Mouse (Mus musculus) Patski (cell line): ENCODE results near the gene Nol6. TPM values are rescaled to one million over a fixed set of nuclear protein-coding genes. Genes with fewer than 3 reads are reported as not detected.
A peak's percentile ranks its signal among the peaks of the same experiment; 100 is the strongest.

Experiments used
- ATAC-seq: fragments of 100-300 bp; one replicate; pipeline ENCODE4 v1.8.0; 2021
- CTCF ChIA-PET: fragments of 350-600 bp; sonication (Branson Sonifier 250); formaldehyde crosslinking; loops from one replicate; lab custom pipeline; 2022; ENCODE audit warnings: inconsistent platforms; lab: Charles Lee
- POLR2A ChIA-PET: fragments of 350-600 bp; sonication (Branson Sonifier 250); formaldehyde crosslinking; loops from one replicate; lab custom pipeline; 2022; ENCODE audit warnings: antibody characterized with exemption, inconsistent platforms; lab: Charles Lee
- DNase-seq: peaks from one replicate; pipeline ENCODE4 v3.0.0-alpha.2; 2011; ENCODE audit warnings: low read depth, low spot score
- H3K27me3 ChIP-seq: fragments of 371-371 bp; one replicate; pipeline ENCODE4 v1.5.1; 2021
- CTCF ChIP-seq: fragments of 100-300 bp; IDR thresholded peaks from one replicate; pipeline ENCODE4 v1.5.1; 2021
- in situ Hi-C: fragments of 300-500 bp; cut with MboI; formaldehyde crosslinking; loops from 3 replicates; pipeline ENCODE4 v1.11.1; 2018; ENCODE audit warnings: low pct_unique_long_range_greater_than_20kb, mixed read lengths
- polyA plus RNA-seq: library from polyadenylated mRNA; unstranded; gene quantifications from one replicate; pipeline ENCODE4 v1.2.3, GENCODE M21; 2021

Gene Nol6
- 18.8 TPM for polyA plus RNA-seq

GRCm38 (mm10) chr4:41124180-41124951, at the start of gene Nol6:
TSS of gene Nol6 (minus strand) at chr4:41124455.
- H3K27me3 ChIP-seq, result no peaks in the 10 kb centered on the region
- ChIA-PET CTCF (interaction anchor here (1.1 to 1.8 kb wide), 3 partner anchors 21 to 99 kb away, joined by 3 to 5 read pairs (median 3); no protein-coding TSS in a partner anchor), POLR2A (interaction anchor here (1.3 kb wide), 1 partner anchor 41 kb away, joined by 3 read pairs; no protein-coding TSS in a partner anchor)
- peak; percentile 96 for DNase-seq
- no peak for TF ChIP-seq CTCF
- peak; percentile 97 for ATAC-seq
- in situ Hi-C loops, result loop anchor here (5.0 kb wide), 2 partner anchors 72 to 352 kb away; no protein-coding TSS in a partner anchor

DNA sequence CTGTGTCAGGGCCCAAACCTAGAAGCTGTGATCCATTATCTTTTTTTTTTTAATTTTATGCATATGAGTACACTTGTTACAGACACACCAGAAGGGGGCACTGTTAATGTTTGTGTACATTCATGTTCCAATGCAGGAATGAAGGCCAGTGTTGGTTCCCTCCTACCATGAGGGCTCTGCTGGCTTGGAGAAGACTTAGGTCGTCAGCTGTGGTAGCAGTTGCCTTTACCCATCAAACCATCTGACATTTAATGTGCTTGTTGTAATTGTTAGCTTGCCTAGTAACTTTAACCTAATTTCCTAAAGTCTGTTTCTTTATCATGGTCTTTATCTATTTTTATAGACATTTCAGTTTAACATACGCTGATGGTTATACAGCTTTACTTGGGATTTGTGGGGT, 46.7 kb upstream of the Nol6 start:
- no peak for TF ChIP-seq CTCF
- ChIA-PET CTCF (no interaction called here), POLR2A (interaction anchor here (1.1 kb wide), 1 partner anchor 49 kb away, joined by 3 read pairs; no protein-coding TSS in a partner anchor)
- no peaks in the 10 kb centered on the region for H3K27me3 ChIP-seq
- DNase-seq, result no peak
- in situ Hi-C loops, result no loop called here
- no peak for ATAC-seq

- ATAC-seq (no peak), DNase-seq (peak; percentile 7)
- H3K27me3 ChIP-seq, result no peaks in the 10 kb centered on the region
- CTCF ChIA-PET, result interaction anchor here (0.7 to 2.7 kb wide), 11 partner anchors 9 to 249 kb away, joined by 3 to 32 read pairs (median 3); no protein-coding TSS in a partner anchor
- in situ Hi-C loops, result loop anchor here (5.0 kb wide), 1 partner anchor 34 kb away; no protein-coding TSS in a partner anchor
- POLR2A ChIA-PET, result interaction anchor here (1.2 kb wide), 1 partner anchor 42 kb away, joined by 3 read pairs; the partner anchor contains the start of gene Nol6
- peak; percentile 64 for TF ChIP-seq CTCF
Measured at GRCm38 (mm10) chr4:41165693-41166475, 41.6 kb upstream of the Nol6 start.

- no peak for TF ChIP-seq CTCF
- ATAC-seq, result no peak
- in situ Hi-C loops, result loop anchor here (5.0 kb wide), 1 partner anchor 33 kb away; no protein-coding TSS in a partner anchor
- POLR2A ChIA-PET, result interaction anchor here (1.2 kb wide), 1 partner anchor 41 kb away, joined by 3 read pairs; the partner anchor contains the start of gene Nol6
- H3K27me3 ChIP-seq, result no peaks in the 10 kb centered on the region
- DNase-seq, result no peak
- CTCF ChIA-PET, result interaction anchor here (0.9 to 2.7 kb wide), 8 partner anchors 8 to 250 kb away, joined by 3 to 32 read pairs (median 4); no protein-coding TSS in a partner anchor
Measured at GRCm38 (mm10) chr4:41164974-41165373, 40.7 kb upstream of the Nol6 start.

- ChIA-PET CTCF (interaction anchor here (0.8 to 1.0 kb wide), 2 partner anchors 43 to 65 kb away, joined by 3 read pairs; no protein-coding TSS in a partner anchor), POLR2A (no interaction called here)
- no peak for ATAC-seq
- no peak for TF ChIP-seq CTCF
- in situ Hi-C loops, result no loop called here
- no peaks in the 10 kb centered on the region for H3K27me3 ChIP-seq
- no peak for DNase-seq
Measured at GRCm38 (mm10) chr4:41161232-41161631, 37.0 kb upstream of the Nol6 start.

DNA sequence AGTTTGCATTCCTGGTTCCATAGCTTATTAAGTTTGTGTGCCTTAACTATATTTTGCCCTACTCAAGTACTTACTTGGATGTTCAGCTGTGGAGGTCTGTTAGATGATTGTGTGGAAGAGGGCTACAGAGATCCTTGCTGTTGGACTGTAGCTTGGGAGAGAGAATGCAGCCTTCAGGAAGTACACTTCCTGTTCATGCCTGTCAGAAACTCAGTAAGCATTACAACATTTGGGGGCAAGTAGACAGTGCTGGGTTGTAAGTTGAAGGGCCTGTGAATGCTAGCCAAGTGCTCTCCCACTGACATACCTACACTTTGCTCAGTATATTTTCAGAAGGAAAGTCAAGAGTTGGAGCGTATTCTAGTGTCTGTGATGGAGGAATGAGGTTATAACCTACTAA, 34.0 kb upstream of the Nol6 start:
- no peak for TF ChIP-seq CTCF
- ChIA-PET CTCF (interaction anchor here (1.9 kb wide), 1 partner anchor 29 kb away, joined by 9 read pairs; no protein-coding TSS in a partner anchor), POLR2A (no interaction called here)
- DNase-seq, result no peak
- no peak for ATAC-seq
- in situ Hi-C loops, result no loop called here
- no peaks in the 10 kb centered on the region for H3K27me3 ChIP-seq

DNA sequence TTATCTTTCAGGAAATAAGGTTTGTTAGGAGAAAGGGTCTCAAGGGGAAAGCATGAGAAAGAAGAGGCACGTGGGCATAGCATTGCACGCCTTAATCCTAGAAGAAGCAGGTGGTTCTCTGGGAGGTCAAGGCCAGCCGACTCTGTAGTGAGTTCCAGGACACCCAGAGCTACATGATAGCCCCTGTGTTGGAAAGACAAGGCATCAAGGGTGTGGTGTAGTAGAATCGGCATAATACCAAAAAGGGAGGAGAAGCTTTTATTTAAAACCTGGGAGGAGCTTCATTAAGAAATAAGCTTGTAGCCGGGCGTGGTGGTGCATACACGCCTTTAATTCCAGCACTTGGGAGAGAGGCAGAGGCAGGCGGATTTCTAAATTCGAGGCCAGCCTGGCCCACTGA, 32.7 kb upstream of the Nol6 start:
- DNase-seq (no peak), ATAC-seq (no peak)
- TF ChIP-seq CTCF, result no peak
- H3K27me3 ChIP-seq, result no peaks in the 10 kb centered on the region
- ChIA-PET POLR2A (no interaction called here), CTCF (interaction anchor here (0.9 to 1.9 kb wide), 2 partner anchors 9 to 27 kb away, joined by 3 to 9 read pairs; no protein-coding TSS in a partner anchor)
- in situ Hi-C loops, result no loop called here

GRCm38 (mm10) chr4:41153146-41153545, 28.9 kb upstream of the Nol6 start:
- in situ Hi-C loops, result no loop called here
- ChIA-PET POLR2A (interaction anchor here (0.6 kb wide), 1 partner anchor 30 kb away, joined by 3 read pairs; no protein-coding TSS in a partner anchor), CTCF (no interaction called here)
- no peaks in the 10 kb centered on the region for H3K27me3 ChIP-seq
- TF ChIP-seq CTCF, result no peak
- ATAC-seq (no peak), DNase-seq (peak; percentile 10)

GRCm38 (mm10) chr4:41151186-41151585, 26.9 kb upstream of the Nol6 start:
- DNase-seq (no peak), ATAC-seq (no peak)
- in situ Hi-C loops, result no loop called here
- no peak for TF ChIP-seq CTCF
- ChIA-PET POLR2A (no interaction called here), CTCF (no interaction called here)
- no peaks in the 10 kb centered on the region for H3K27me3 ChIP-seq

DNA sequence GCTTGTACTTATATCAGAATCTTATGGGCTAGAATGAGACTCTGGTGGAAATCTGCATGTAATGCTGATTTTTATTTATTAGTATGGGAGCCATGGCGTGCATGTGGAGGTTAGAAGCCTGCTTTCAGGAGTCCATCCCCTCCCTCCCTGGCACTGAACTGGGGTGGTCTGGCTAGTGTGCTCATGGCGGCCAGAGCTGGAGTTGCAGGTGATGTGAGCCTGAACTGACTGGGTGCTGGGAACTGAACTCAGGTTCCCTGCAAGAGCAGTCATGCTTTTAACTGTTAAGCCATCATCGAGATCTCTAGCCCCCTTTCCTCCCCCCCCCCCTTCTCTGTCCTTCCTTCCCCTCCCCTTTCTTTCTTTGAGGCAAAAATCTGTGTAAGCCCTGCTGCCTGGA, 25.6 kb upstream of the Nol6 start:
- POLR2A ChIA-PET, result no interaction called here
- in situ Hi-C loops, result loop anchor here (25.0 kb wide), 1 partner anchor 562 kb away; the partner anchor contains the start of genes Dctn3 and Rpp25l
- CTCF ChIA-PET, result no interaction called here

More for the DNA sequence above, 25.6 kb upstream of the Nol6 start:
- DNase-seq (no peak), ATAC-seq (no peak)
- TF ChIP-seq CTCF, result no peak
- H3K27me3 ChIP-seq, result no peaks in the 10 kb centered on the region
